Mouse (Mus musculus) heart, adult 2 months (tissue): ENCODE measurements at regions not wholly inside any gene's neighbourhood (a gene's known extent, or its start where the extent isn't known, plus 50 kb on each side); places are given as distances from the start of the nearest gene placed in this dataset.
"Not testable (repeated sequence)": the region's sequence is repeated elsewhere in the genome, so short reads cannot be mapped to it uniquely, and the experiment has no call there.

Source experiments
- CTCF ChIP-seq: fragments of 200-600 bp; IDR thresholded peaks from 2 replicates; pipeline ENCODE4 v1.8.1; 2022; ENCODE audit warnings: antibody characterized with exemption, mild to moderate bottlenecking, moderate library complexity
- EP300 ChIP-seq: fragments of 200-500 bp; IDR thresholded peaks from 2 replicates; pipeline ENCODE4 v1.6.1; 2011; ENCODE audit warnings: low read depth, low read length, control low read depth; ENCODE audit not compliant: insufficient read depth
- POLR2A ChIP-seq: fragments of 200-500 bp; IDR thresholded peaks from 2 replicates; pipeline ENCODE4 v1.6.1; 2011; ENCODE audit warnings: mild to moderate bottlenecking, low read depth, low read length, control low read depth; ENCODE audit not compliant: insufficient read depth

DNA sequence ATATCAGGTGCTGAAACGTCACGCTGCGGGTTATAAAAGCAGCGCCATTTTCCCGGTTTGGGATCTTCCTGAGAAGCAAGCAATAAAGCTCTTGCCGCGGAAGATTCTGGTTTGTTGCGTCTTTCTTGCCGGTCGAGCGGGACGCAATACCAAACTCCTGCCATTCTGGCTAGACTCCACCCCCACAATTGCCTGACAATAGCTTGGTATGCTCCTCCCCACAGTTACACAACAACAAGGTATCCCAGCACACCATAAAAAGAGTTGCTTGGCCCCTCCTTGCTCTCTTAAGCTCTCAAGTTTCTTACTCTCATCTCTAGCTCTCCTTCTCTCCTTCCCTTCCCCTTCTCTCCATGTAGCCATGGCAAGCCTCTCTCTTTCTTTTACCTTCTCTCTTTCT is 176.5 kb upstream of the Ngly1 start:
- not testable (repeated sequence) for TF ChIP-seq EP300, CTCF, POLR2A
